Mouse (Mus musculus): ENCODE data around the gene Scimp. TPM values are rescaled to one million over a fixed set of nuclear protein-coding genes. Genes with fewer than 3 reads are reported as not detected.

The Scimp gene
- polyA plus RNA-seq, 1 experiment: 0.10 TPM

DNA sequence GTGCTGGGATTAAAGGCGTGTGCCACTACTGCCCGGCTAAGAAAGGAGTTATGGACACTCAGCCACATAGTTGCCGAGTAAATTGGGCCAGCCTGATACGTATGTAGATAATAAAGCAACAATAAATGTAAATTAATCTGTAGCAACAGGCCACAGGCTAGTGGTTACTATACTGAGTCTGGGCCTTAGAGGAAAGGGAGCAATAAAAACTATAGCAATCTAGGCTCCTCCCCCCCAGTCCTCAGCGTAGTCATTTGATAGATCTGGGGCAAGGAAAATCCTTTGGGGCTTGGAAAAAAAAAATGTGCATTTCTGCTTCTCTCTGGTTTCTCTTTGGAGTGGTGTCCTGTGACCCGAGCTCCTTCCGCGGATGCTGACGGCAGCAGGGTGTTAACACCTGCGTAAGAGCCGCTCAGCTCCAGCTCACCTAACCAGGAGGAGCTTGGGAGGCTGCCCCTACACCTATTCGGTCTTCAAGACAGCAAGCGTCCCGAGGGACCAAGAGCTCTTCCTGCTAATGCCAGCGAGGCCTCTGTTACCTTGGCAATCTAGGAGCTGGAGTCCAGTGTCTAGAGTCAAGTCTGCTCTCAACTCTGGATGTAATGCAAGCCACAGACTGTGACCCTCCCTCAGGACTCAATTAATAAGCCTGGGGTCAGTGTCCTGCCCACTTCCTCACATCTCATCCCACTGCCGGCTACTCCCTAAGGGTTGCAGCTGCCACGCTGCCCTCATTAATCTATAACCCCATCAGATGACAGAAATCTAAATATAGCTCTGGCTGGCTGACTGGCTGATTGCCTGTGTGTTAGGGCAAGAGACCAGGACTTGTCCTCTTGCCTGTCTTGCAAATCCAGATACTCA lies 9.6 kb upstream of the Scimp start:
- peak; percentile 50 to 56 for DNase-seq
- WGBS: 61% methylated on average over 17 of the region's 17 CpGs
- TF ChIP-seq CTCF (IDR thresholded peaks at IDR 0.05; ENCODE audit: borderline replicate concordance, insufficient read depth, low read depth, low read length): no peak
- TF ChIP-seq POLR2A (IDR thresholded peaks at IDR 0.05; ENCODE audit: borderline replicate concordance, insufficient read depth, low read length): no peak
- Histone ChIP-seq H3K27ac (ENCODE audit: insufficient read depth, low read length) (no peak overlapping the region), H3K27me3 (ENCODE audit: control insufficient read depth, insufficient read depth, low read length) (no peaks in the 10 kb centered on the region), H3K4me1 (ENCODE audit: control insufficient read depth, insufficient read depth, low read length) (no peaks in the 10 kb centered on the region), H3K4me3 (replicated peaks; ENCODE audit: insufficient read depth, low read depth, low read length) (no peak overlapping the region)

DNA sequence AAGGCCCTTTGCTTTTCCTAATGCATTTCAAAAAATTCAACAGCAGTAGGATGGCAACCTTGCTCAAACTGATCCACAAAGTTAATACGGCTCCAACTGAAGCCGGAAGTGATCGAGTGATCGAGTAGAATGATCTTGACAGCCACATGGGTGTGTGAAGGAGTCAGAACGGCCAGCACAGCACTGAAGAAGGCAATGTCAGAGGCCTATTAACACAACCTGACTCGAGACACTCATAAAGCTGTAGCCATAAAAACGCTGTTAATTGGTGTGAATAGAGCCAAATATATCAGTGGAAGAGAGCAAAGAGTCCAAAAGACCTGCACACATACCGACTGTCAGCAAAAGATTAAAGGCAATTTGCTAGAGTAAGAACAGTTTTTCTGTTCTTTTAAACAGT lies 7.7 kb upstream of the Scimp start:
- TF ChIP-seq CTCF (IDR thresholded peaks at IDR 0.05; ENCODE audit: borderline replicate concordance, insufficient read depth, low read depth, low read length) (no peak), POLR2A (IDR thresholded peaks at IDR 0.05; ENCODE audit: borderline replicate concordance, insufficient read depth, low read length) (no peak)
- no peak overlapping the region for H3K4me3 ChIP-seq (replicated peaks; ENCODE audit: insufficient read depth, low read depth, low read length)
- no peaks in the 10 kb centered on the region for H3K27me3 ChIP-seq (ENCODE audit: control insufficient read depth, insufficient read depth, low read length)
- no peaks in the 10 kb centered on the region for H3K4me1 ChIP-seq (ENCODE audit: control insufficient read depth, insufficient read depth, low read length)
- no peak overlapping the region for H3K27ac ChIP-seq (ENCODE audit: insufficient read depth, low read length)
- 80% methylated on average over 8 of the region's 8 CpGs for WGBS
- no peak for DNase-seq

DNA sequence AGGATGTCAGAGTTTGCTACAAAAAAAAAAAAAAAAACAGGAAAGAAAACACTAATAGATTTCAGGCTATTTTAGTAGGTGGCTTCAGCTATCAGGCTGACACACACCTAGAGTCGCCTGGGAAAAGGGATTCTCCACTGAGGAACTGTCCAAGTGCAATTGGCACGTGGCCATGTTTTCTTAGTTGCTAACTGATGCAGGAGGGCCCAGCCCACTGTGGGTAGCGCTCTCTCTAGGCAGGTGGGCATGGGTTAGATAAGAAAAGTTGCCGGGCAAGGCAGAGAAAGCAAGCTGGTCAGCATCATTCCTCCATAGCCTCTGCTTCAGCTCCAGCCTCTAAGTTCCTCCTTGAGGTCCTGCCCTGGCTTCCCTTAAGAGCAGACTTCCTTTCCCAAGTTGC lies 4.4 kb upstream of the Scimp start:
- Histone ChIP-seq H3K4me1 (ENCODE audit: control insufficient read depth, insufficient read depth, low read length) (no peaks in the 10 kb centered on the region), H3K27ac (ENCODE audit: insufficient read depth, low read length) (no peak overlapping the region), H3K27me3 (ENCODE audit: control insufficient read depth, insufficient read depth, low read length) (no peaks in the 10 kb centered on the region), H3K4me3 (replicated peaks; ENCODE audit: insufficient read depth, low read depth, low read length) (no peak overlapping the region)
- 61% methylated on average over 4 of the region's 4 CpGs for WGBS
- no peak for TF ChIP-seq CTCF (IDR thresholded peaks at IDR 0.05; ENCODE audit: borderline replicate concordance, insufficient read depth, low read depth, low read length)
- no peak for DNase-seq

DNA sequence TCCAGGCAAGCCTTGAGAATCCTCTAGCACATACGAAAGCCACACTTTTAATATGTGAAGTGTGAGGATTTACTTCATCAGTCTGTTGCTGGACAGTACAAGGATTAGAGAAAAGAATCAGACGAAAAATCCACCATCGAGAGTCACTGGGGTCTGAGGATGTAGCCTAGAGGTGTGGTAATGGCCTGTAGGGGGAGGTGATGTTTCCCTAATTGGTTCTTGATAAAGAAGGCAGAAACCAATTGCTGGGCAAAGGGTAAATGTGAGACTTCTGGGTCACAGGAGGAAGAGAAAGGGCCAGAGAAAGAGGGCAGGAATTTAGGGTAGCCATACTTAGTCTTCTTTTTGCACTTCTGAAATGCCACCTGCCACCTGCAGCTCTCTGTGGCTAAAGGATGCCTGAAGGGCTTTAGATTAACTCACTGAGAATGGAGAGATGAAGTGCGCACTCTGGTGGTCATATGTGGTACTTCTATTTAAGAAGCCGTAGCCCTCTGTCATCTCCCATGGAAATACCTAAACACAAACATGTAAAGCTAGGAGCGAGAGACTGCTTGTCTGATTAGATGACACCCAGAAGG lies 3.2 kb upstream of the Scimp start:
- no peak overlapping the region for H3K4me3 ChIP-seq (replicated peaks; ENCODE audit: insufficient read depth, low read depth, low read length)
- H3K27ac ChIP-seq (ENCODE audit: insufficient read depth, low read length): no peak overlapping the region
- H3K27me3 ChIP-seq (ENCODE audit: control insufficient read depth, insufficient read depth, low read length): no peaks in the 10 kb centered on the region
- TF ChIP-seq CTCF (IDR thresholded peaks at IDR 0.05; ENCODE audit: borderline replicate concordance, insufficient read depth, low read depth, low read length) (peak; percentile 53; the same call in 1 of the 2 replicates), POLR2A (IDR thresholded peaks at IDR 0.05; ENCODE audit: borderline replicate concordance, insufficient read depth, low read length) (no peak)
- H3K4me1 ChIP-seq (ENCODE audit: control insufficient read depth, insufficient read depth, low read length): peaks cover 2% of the 10 kb centered on the region; the same call in 1 of the 2 replicates
- DNase-seq: peak; percentile 49 to 51
- WGBS: 22% methylated on average over 6 of the region's 6 CpGs

DNA sequence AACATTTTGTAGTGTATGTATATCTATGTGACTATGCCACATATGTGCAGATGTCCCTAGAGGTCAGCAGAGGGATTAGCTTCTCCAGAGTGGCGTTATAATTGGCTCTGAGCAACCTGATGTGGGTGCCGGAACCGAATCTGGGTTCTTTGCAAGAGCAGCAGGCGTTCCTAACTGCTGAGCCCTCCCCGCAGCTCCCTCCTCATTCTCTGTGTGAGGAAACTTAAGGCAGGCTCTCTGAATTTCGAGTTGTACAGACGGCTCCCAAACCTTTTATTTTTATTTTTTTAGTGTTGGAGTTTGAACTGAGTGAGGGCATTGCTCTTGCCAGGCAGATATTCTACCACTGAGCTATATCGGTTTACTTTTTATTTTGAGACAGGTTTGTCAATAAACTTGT lies 2.7 kb upstream of the Scimp start:
- TF ChIP-seq CTCF (IDR thresholded peaks at IDR 0.05; ENCODE audit: borderline replicate concordance, insufficient read depth, low read depth, low read length) (no peak), POLR2A (IDR thresholded peaks at IDR 0.05; ENCODE audit: borderline replicate concordance, insufficient read depth, low read length) (no peak)
- H3K27me3 ChIP-seq (ENCODE audit: control insufficient read depth, insufficient read depth, low read length): no peaks in the 10 kb centered on the region
- H3K27ac ChIP-seq (ENCODE audit: insufficient read depth, low read length): no peak overlapping the region
- DNase-seq: no peak
- 85% methylated on average over 8 of the region's 8 CpGs for WGBS
- H3K4me1 ChIP-seq (ENCODE audit: control insufficient read depth, insufficient read depth, low read length): peaks cover 2% of the 10 kb centered on the region; the same call in 1 of the 2 replicates
- no peak overlapping the region for H3K4me3 ChIP-seq (replicated peaks; ENCODE audit: insufficient read depth, low read depth, low read length)

DNA sequence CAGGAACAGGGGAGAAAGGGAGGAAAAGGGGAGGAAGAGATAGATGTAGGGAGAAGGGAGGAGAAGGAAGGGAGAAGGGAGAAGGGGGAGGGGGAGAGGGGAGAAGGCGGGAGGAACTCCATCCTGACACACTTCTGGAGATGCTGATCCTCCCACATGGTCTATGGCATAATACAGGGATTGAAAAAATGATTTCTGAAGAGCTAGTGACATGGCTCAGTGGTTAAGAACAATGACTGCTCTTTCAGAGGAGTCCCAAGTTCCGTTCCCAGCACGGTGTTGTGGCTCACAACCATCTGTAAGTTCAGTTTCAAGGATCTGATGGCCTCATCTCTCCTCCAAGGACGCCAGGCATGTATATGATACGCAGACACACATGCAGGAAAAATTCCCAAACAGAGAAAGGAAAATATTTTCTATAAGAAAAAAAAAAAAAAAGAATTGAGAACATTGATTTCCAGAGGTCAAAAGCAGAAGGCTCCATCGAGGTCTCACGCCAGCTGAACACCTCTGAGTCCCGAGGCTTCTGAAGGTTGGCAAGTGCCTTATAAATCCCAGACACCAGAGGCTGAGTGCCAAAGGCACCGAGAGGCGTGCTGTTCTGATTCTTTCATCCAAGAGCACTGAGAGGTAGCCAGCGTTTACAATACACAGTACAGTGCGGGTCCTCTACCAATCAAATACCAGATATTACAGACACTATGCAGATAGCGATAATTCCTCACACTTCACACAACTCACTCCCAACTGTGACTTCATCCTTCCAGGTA lies 730 bp downstream of the Scimp start:
- Histone ChIP-seq H3K4me1 (ENCODE audit: control insufficient read depth, insufficient read depth, low read length) (peaks cover 2% of the 10 kb centered on the region; the same call in 1 of the 2 replicates), H3K4me3 (replicated peaks; ENCODE audit: insufficient read depth, low read depth, low read length) (no peak overlapping the region), H3K27ac (ENCODE audit: insufficient read depth, low read length) (no peak overlapping the region), H3K27me3 (ENCODE audit: control insufficient read depth, insufficient read depth, low read length) (no peaks in the 10 kb centered on the region)
- TF ChIP-seq CTCF (IDR thresholded peaks at IDR 0.05; ENCODE audit: borderline replicate concordance, insufficient read depth, low read depth, low read length) (no peak), POLR2A (IDR thresholded peaks at IDR 0.05; ENCODE audit: borderline replicate concordance, insufficient read depth, low read length) (no peak)
- 20% methylated on average over 13 of the region's 13 CpGs for WGBS
- DNase-seq: peak; percentile 35 to 39

DNA sequence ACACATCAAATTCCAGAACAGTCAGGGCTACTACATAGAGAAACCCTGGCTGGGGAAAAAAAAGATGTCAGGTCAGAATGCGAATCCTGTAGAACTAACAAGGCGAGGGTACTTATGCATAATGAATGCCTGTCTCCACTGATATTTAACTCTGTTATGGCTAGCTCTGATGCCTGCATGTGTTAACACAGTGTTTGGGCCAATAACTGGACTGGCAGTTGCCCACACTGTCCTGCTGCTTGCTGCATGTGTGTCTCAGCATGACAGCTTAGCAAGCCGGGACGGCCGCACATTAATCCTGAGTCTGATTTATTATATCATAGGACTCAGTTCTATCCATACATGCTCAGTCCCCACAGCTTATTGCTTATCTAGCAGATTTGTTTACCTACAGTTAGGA lies 1.3 kb downstream of the Scimp start:
- H3K4me3 ChIP-seq (replicated peaks; ENCODE audit: insufficient read depth, low read depth, low read length): no peak overlapping the region
- no peak for TF ChIP-seq POLR2A (IDR thresholded peaks at IDR 0.05; ENCODE audit: borderline replicate concordance, insufficient read depth, low read length)
- TF ChIP-seq CTCF (IDR thresholded peaks at IDR 0.05; ENCODE audit: borderline replicate concordance, insufficient read depth, low read depth, low read length): no peak
- H3K4me1 ChIP-seq (ENCODE audit: control insufficient read depth, insufficient read depth, low read length): peaks cover 2% of the 10 kb centered on the region; the same call in 1 of the 2 replicates
- H3K27me3 ChIP-seq (ENCODE audit: control insufficient read depth, insufficient read depth, low read length): no peaks in the 10 kb centered on the region
- 46% methylated on average over 5 of the region's 5 CpGs for WGBS
- H3K27ac ChIP-seq (ENCODE audit: insufficient read depth, low read length): no peak overlapping the region
- no peak for DNase-seq

Measured in cerebellum, adult 2 months (tissue).